Mouse (Mus musculus) heart, adult 9 months (tissue): ENCODE measurements at regions not wholly inside any gene's neighbourhood (a gene's known extent, or its start where the extent isn't known, plus 50 kb on each side); places are given as distances from the start of the nearest gene placed in this dataset.
"Not testable (repeated sequence)": the region's sequence is repeated elsewhere in the genome, so short reads cannot be mapped to it uniquely, and the experiment has no call there.

Experiments used
- DNase-seq, 2 experiments: peaks; one replicate each; pipeline ENCODE4 v3.0.0; 2022; ENCODE audit warnings: low spot score in 2 of 2

DNA sequence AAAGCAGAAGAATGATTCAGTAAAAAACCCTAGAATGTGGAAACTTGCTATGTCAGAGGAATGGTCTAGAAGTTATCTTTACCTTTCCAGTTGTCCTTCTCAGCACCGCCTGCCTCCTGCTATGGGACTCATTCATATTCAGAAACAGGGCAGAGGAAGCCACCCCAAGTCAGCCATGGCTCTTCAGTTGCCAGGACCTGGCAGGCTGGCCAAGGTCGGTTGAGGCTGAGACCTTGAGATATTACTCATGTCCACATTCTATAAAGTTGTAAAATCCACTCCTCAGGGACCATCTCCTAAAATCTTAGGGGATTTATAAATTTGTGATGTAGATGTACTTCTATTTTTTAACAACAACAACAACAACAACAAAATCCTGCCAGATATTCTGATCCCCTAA is 580.7 kb upstream of the Klhl29 start:
- DNase-seq: no peak

DNA sequence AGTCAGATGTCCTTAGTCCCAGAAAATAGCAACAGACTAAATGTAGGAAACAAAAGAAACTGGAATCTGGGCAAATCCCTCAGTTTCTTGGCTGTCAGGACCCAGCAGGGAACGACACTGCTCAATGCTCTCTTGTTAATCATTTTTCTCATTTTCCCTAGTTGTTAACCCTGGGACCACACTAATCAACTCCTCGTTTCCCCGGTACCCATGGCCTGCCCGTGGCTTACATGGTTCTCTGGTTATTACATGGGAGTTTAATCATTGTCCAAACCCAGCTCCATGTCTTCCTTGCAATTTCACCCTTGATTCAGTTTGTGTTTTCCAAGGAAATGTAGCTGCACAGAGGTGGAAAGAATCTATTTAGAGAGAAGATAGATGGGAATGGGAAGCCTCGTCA is 580.1 kb upstream of the Klhl29 start:
- no peak for DNase-seq

DNA sequence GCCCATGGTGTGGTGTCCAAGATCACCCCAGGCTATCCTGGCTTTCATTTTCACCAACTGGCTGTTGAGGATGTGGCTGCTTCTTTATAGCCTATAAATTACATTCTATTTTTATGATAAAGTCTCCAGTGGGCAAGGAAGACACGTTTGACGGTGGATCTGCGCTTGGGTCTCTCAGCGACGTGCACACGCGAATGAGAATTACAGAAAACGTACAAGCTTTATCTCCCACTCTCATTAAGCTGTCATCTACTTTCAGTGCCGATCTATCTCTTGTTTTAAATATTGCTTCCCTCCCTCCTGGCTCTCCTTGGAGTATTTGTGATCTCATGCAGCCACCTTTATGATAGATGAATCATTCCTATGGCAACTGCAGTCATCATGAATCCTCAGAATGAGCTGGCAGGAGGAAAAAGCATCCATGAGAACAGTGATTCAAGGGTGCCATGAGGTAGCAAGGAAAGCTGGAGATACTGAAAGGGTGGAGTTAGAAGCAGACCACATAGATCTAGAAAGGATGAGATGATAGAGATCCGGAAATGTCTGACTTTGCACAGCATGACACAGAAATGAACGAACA is 568.0 kb upstream of the Klhl29 start:
- DNase-seq: no peak

GRCm38 (mm10) chr12:5921262-5921661 is 545.8 kb upstream of the Klhl29 start:
- no peak for DNase-seq

DNA sequence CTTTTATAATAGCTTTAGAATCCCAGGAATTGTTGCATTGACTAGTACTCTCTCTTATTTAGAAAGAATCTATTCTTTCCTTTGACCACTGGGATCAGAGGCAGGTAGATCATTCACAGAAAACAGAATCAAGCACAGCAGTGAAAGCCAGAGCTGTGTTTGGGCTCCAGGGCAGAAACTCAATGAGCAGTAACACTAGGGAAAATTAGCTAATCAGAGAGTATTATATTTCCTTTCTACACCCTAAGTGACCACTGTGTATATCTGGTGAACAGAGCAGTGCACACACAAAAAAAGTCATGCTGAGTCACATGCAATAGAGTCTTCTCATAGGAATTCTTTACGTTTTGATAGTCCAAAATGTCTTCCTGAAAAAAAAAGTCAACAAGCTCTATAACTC is 542.5 kb upstream of the Klhl29 start:
- no peak for DNase-seq

DNA sequence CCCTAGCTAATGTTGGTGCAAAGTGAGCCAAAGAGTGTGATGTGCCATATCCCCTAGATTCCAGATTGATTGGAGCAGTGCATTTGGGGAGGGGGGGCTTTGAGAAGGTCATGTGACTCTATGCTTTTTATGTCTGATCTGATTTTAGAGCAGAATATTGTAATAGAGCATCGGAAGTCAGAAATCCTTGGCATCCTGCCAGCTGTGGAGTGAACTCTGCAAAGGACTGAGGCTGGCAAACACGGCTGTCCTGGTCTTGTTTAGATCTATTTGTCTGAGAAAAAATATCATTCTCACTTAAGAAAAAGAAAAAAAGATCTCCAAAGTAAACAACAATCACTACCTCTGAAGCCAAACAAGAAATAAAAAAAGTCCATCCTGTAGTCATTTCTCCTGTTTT is 530.8 kb upstream of the Klhl29 start:
- no peak for DNase-seq

DNA sequence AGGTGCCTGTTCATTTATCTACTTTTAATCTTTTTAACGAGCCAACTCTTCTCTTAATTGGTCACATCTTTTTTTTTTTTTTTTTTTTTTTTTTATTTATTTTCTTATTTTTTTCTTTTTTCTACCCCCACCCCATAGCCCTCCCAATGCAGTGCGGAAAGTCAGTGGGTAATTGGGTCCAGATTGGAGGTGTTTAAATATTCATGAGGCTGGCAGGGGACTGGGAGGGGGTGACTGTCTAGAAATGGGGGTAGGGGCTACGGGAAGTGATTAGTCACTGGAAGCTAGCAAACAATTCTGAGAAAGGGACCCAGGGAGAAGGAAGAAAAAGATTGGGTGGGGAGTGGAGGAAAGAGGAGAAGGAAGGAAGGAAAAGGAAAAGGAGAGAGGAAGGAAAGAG is 516.3 kb upstream of the Klhl29 start:
- not testable (repeated sequence) for DNase-seq

- no peak for DNase-seq
Measured at GRCm38 (mm10) chr12:5866701-5867100, 491.2 kb upstream of the Klhl29 start.

- no peak for DNase-seq
Measured at GRCm38 (mm10) chr12:5859795-5860194, 484.3 kb upstream of the Klhl29 start.

DNA sequence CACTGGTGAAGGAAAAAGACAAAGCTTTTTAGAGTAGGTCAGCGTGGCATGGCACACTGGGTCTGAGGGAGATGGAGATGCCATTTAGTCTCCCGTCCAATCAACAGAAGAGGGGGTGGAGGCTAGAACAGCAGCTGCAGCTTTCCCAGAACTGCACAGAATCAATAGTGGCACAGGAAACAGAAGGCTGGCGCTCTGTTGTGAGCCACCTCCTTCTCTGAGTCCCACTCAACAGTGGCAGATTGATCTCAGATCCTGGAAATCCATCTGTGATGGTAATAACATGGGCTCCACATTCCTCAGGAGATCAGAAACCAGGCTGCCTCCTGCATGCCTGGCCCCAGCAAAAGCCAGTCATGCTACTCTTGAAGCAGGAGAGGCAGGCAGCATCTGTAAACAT is 480.9 kb upstream of the Klhl29 start:
- no peak for DNase-seq

GRCm38 (mm10) chr12:5810427-5810826 is 434.9 kb upstream of the Klhl29 start:
- DNase-seq: peak in 1 of 2 experiments; percentile 16

- DNase-seq: peak in 1 of 2 experiments; percentile 2
Measured at GRCm38 (mm10) chr12:5810009-5810408, 434.5 kb upstream of the Klhl29 start.

GRCm38 (mm10) chr12:5807996-5808886 is 432.8 kb upstream of the Klhl29 start:
- no peak for DNase-seq

GRCm38 (mm10) chr12:5805731-5806130 is 430.2 kb upstream of the Klhl29 start:
- no peak for DNase-seq

GRCm38 (mm10) chr12:5793051-5793450 is 417.6 kb upstream of the Klhl29 start:
- peak; percentile 51 to 70 for DNase-seq

DNA sequence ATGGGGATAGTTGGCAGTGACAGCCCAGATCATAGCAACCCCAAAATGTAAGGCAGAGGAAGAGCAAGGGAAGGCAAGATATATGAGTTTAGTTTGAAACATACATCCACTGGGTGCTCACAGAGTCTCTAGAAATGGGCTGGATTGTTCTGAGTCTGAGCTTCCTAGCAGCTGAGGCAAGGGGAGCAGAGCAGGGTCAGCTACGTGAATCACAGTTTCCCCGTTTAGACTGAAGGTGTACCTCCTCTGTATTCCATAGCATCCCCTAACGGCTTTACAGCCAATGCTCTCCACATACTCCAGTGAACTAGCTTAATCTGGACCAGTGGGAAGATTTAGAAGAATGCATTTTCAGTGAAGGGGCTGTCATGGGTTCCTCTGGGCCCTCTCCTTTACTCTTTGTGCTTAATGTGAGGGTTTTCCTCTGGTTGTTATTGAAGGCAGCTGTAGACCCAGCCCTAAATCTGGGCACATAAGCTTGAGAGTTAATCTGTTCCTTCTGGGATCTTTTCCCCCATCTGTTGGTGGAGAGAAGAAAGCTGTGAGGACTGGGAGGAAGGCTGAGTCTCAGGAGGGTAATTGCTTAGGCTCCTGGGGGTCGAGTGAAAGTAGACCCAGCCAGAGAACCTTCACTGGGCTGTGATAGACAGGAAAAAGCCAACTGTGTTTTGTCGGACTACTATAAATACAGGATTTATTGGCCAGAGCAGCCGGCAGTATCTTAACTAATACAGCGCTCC is 411.8 kb upstream of the Klhl29 start:
- DNase-seq: no peak

- DNase-seq: no peak
Measured at GRCm38 (mm10) chr12:5781276-5781675, 405.8 kb upstream of the Klhl29 start.

- DNase-seq: peak; percentile 22 to 30
Measured at GRCm38 (mm10) chr12:5777556-5777955, 402.1 kb upstream of the Klhl29 start.

- DNase-seq: no peak
Measured at GRCm38 (mm10) chr12:5771399-5771978, 396.0 kb upstream of the Klhl29 start.

DNA sequence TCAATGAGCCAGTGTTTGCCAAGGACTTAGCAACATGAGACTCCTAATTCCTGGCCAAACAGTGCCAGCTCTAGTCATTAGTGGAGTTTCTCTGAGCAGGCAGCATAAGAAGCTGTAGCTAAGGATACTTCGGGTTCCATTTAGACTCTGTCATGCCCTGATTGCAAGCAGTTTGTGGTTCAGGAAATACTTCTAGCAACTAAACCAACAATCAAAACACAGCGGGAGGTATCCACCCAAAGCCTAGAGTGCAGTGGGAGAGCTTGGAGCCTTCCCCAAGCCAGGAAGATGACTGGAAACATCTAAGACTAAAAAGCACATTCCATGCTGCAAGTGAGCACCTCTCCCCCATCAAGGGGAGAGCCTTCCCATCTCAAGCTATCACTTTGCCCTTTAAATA is 395.0 kb upstream of the Klhl29 start:
- DNase-seq: no peak

- no peak for DNase-seq
Measured at GRCm38 (mm10) chr12:5764445-5765170, 389.1 kb upstream of the Klhl29 start.

GRCm38 (mm10) chr12:5764026-5764425 is 388.5 kb upstream of the Klhl29 start:
- no peak for DNase-seq
